9 mouse cellular contexts compared by ENCODE assay signal in genomic region chr12:80331634-80332033, GRCm38 (mm10).
DNase-seq lines count a peak whose midpoint lies in the region; ATAC-seq lines count a peak whose summit lies in the region.
"Had no signal": no experiment of that assay in that cellular context is flagged by ENCODE, and none has a peak within 500 bp of the region (broad histone marks: within the 10 kb centered on the region; RNA-seq: fewer than 3 reads in every experiment).

No protein-coding gene starts in this region.

- no peaks in the 10 kb centered on the region for H3K9me3 ChIP-seq in embryonic facial prominence, embryonic 11.5 days (replicated peaks; ENCODE audit: control insufficient read depth, low read length)
- no peaks in the 10 kb centered on the region for H3K9me3 ChIP-seq in embryonic facial prominence, embryonic 10.5 days
- H3K9me3 ChIP-seq in intestine, embryonic 15.5 days: no peaks in the 10 kb centered on the region

- no peak for ATAC-seq in embryonic facial prominence, embryonic 11.5 days (replicated peaks; ENCODE audit: insufficient number of reproducible peaks, low FRiP score, low TSS enrichment, low read depth)
- peak; percentile 73 for ATAC-seq in intestine, embryonic 15.5 days
- ATAC-seq in megakaryocyte-erythroid progenitor cell, adult 5-6 weeks (replicated peaks; ENCODE audit: low FRiP score, low TSS enrichment, poor library complexity, severe bottlenecking): peak; percentile 17; the same call in 1 of the 2 replicates

- WGBS in embryonic facial prominence, embryonic 11.5 days: 31% methylated on average over 2 of the region's 2 CpGs
- WGBS in embryonic facial prominence, embryonic 10.5 days: 29% methylated on average over 2 of the region's 2 CpGs
- 25% methylated on average over 2 of the region's 2 CpGs for WGBS in intestine, embryonic 15.5 days

- no peak overlapping the region for H3K9ac ChIP-seq in embryonic facial prominence, embryonic 11.5 days (replicated peaks; ENCODE audit: low read length)
- no peak overlapping the region for H3K9ac ChIP-seq in intestine, embryonic 15.5 days
- H3K9ac ChIP-seq: liver, embryonic 14.5 days had no signal

- no peak overlapping the region for H3K27ac ChIP-seq in embryonic facial prominence, embryonic 11.5 days (replicated peaks; ENCODE audit: low read depth, low read length)
- H3K27ac ChIP-seq in embryonic facial prominence, embryonic 10.5 days (replicated peaks): no peak overlapping the region
- H3K27ac ChIP-seq in intestine, embryonic 15.5 days: peak overlapping the region; percentile 0; the same call in 1 of the 2 replicates
- H3K27ac ChIP-seq: liver, embryonic 14.5 days had no signal

- no peaks in the 10 kb centered on the region for H3K36me3 ChIP-seq in embryonic facial prominence, embryonic 11.5 days (replicated peaks; ENCODE audit: control insufficient read depth, insufficient read depth, low read depth, low read length)
- H3K36me3 ChIP-seq in embryonic facial prominence, embryonic 10.5 days (replicated peaks): peaks cover 23% of the 10 kb centered on the region
- no peaks in the 10 kb centered on the region for H3K36me3 ChIP-seq in intestine, embryonic 15.5 days

- H3K4me3 ChIP-seq in embryonic facial prominence, embryonic 11.5 days (ENCODE audit: low read depth, low read length): no peak overlapping the region
- H3K4me3 ChIP-seq in embryonic facial prominence, embryonic 10.5 days: no peak overlapping the region
- no peak overlapping the region for H3K4me3 ChIP-seq in intestine, embryonic 15.5 days (replicated peaks)

- DNase-seq in embryonic facial prominence, embryonic 11.5 days (ENCODE audit: low spot score): peak; percentile 6
- DNase-seq in embryonic facial prominence, embryonic 10.5 days (ENCODE audit: low spot score): no peak
- DNase-seq in B cell, adult 2 months: peak; percentile 32 to 46
- DNase-seq in cerebellum, adult 11 months: no peak
- DNase-seq in urinary bladder, postnatal 10 days (ENCODE audit: low spot score): no peak
- no peak for DNase-seq in frontal cortex, postnatal 25 days (ENCODE audit: low spot score in 2 of 2)

- H3K4me1 ChIP-seq in embryonic facial prominence, embryonic 11.5 days (ENCODE audit: control insufficient read depth, insufficient read depth, low read length): no peaks in the 10 kb centered on the region
- H3K4me1 ChIP-seq in embryonic facial prominence, embryonic 10.5 days: peaks cover 35% of the 10 kb centered on the region
- H3K4me1 ChIP-seq in intestine, embryonic 15.5 days (replicated peaks): peaks cover 25% of the 10 kb centered on the region

- H3K27me3 ChIP-seq in embryonic facial prominence, embryonic 11.5 days (ENCODE audit: control insufficient read depth, insufficient read depth, low read length): no peaks in the 10 kb centered on the region
- H3K27me3 ChIP-seq in embryonic facial prominence, embryonic 10.5 days (replicated peaks; ENCODE audit: low read depth, poor library complexity, severe bottlenecking): no peaks in the 10 kb centered on the region
- H3K27me3 ChIP-seq in intestine, embryonic 15.5 days (replicated peaks): no peaks in the 10 kb centered on the region

- H3K4me2 ChIP-seq in embryonic facial prominence, embryonic 11.5 days (ENCODE audit: low read depth, low read length): no peak overlapping the region
- H3K4me2 ChIP-seq in intestine, embryonic 15.5 days (replicated peaks): no peak overlapping the region

Comparison
In these comparisons a context has a peak if more than half of its experiments do, and no peak if none do; other contexts are left out.
1. DNase-seq: peak in embryonic facial prominence, embryonic 11.5 days (single experiment) and B cell, adult 2 months (2 of 2); none in embryonic facial prominence, embryonic 10.5 days (single experiment), cerebellum, adult 11 months (single experiment), urinary bladder, postnatal 10 days (single experiment) and frontal cortex, postnatal 25 days (0 of 2).